Mouse (Mus musculus) hematopoietic stem cell, adult 5-6 weeks (primary cell): ENCODE results near the gene E130114P18Rik. TPM values are rescaled to one million over a fixed set of nuclear protein-coding genes. Genes with fewer than 3 reads are reported as not detected.

Source experiments
- ATAC-seq, 2 experiments: fragments of 125-278 bp in 1 of 2; replicated peaks in 1 of 2; 2 replicates each; pipeline ENCODE4 v1.8.0; 2016 to 2017; ENCODE audit warnings: inconsistent platforms in 2 of 2, mild to moderate bottlenecking in 2 of 2, moderate number of reproducible peaks in 2 of 2, low read depth in 1 of 2, moderate TSS enrichment in 1 of 2; ENCODE audit not compliant: low FRiP score in 2 of 2, poor library complexity in 2 of 2, severe bottlenecking in 2 of 2, insufficient read depth in 1 of 2, low TSS enrichment in 1 of 2
- total RNA-seq: library from RNA; stranded (forward); fragments of 172-1452, 232-1000 nt; gene quantifications from 2 replicates; pipeline ENCODE4 v1.2.3, GENCODE M21; 2017

Gene E130114P18Rik
- total RNA-seq, 1 experiment from 2014 or later = not detected

DNA sequence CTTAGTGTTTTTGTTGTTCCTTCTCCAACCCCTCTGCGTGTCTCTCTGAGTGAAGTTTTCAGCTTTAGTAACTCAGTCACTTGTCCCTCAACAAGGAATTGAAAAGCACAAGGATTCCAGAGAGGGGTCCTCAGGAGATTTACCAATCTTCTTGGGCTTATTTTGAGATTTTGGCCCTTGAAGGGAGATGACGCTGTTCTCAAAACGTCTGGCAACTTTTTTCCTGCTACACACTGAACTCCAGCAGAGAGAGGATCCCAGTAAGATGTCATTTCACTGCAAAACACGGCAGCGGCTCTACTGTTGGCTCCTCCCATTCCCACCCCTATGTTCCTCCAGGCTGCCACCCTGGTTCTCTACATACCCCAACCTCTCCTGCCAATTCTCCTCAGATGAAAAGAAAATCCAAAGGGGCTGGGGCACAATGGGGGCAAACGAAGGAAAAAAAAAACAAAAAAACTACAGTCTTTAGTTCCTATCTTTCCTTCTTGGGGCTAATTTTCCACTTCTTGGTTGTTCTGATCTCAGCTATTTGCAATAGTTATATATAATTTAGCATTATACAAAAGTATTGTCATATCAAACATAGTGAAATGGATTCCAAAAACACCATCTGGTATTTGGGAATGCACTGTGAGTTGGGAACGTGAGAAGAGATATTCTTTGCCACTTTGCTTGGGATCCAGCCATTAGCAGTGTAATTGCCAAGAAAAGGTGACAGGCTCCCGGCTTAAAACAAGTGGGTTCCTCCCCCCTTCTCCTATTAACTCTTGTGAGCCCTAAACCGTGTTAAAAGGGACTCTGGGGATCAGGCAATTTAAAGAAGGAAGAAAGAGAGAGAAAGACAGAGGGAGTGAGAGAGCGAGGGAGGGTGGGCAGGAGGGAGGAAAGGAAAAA is 167.8 kb downstream of the E130114P18Rik start:
- ATAC-seq = no peak

DNA sequence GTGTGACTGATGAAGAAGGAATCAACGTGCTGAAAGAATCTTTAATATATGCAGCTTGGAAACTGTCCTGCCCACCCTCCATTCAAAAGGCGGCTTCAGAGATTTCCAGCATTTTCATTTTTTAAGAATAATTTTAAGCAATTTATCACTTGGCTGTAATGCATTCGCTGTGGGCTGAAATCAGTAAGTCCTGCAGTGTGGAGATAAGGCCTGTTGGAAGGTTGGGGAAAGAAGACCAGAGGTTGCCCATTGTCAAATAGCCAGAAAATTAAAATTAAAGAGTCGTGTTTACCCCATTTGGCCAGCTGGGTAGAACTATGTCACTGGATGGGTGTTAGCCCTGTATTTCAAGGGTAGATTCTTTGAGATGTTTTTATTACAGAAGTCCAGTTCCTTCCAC is 168.5 kb downstream of the E130114P18Rik start:
- no peak for ATAC-seq

DNA sequence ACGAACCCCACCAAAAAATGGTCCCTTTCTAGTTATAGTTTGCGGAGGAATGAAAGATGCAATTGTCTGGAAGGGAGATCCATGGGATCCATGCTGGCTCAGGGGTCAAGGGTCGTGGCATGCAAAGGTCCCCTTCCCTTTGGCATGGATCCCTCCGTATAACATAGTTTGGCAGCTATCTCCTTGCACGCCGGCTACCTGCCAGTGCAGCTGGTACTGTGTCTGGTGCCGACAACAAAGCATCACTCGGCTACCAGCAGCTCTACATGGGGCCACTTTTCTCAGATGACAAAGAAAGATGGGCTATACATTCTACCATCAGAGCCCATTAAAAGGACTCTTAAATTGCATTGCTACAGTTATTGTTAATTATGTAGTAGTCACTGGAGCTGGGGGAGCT is 169.2 kb downstream of the E130114P18Rik start:
- no peak for ATAC-seq

DNA sequence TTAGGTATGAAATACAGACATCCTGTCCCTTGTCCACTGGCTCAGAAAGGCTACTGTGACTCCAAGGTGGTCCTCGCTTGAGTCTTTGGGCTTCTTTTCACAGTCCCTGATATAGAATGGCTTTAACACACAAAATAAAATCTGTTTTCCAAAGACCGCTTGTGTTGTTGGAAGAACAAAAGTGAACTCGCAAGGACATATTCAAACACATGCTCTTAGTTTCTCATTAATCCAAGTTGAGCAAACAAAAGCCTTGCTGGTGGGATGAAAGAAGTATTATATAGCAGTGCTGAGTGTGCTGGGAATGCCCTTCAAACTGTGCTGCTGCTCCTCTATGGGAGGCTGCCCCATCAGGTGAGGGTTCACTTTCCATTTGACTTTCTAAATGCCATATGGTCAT is 169.7 kb downstream of the E130114P18Rik start:
- no peak for ATAC-seq

DNA sequence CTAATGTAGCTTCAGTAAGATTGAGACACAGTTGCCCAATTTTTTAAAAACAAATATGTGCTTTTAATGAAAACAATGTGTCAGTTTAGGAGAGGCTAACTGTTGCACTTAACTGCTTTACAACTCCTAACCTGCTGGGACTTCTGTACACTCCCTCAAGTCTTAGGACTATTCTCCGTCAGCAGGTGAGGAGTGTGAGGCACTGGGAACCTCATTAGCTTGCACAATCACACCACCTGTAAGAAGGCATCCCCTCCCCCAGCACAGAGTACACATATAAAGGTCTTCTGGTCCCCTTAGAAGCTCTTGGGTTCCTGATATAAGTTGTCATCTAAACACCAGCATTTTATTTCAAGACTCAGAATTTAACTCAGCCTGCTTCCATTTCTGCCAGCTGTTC is 170.7 kb downstream of the E130114P18Rik start:
- no peak for ATAC-seq

DNA sequence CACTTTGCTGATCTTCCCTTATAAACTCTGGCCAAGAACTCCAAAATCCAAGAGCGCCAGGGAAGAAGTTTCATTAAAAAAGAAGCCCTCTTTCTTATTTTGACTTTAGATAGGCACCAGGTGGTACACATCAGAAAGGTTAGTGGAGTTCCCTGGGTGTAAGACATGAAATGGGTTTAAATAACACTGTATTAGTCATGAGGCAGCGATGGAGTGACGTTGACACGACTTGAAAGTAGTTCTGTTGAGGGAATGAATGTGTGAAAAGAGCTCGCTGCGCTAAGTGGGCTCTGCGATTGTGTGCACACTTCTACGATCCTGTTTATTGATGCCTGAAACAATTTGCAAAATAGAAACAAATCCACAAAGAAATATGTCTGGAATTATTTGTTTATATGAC is 171.4 kb downstream of the E130114P18Rik start:
- no peak for ATAC-seq

DNA sequence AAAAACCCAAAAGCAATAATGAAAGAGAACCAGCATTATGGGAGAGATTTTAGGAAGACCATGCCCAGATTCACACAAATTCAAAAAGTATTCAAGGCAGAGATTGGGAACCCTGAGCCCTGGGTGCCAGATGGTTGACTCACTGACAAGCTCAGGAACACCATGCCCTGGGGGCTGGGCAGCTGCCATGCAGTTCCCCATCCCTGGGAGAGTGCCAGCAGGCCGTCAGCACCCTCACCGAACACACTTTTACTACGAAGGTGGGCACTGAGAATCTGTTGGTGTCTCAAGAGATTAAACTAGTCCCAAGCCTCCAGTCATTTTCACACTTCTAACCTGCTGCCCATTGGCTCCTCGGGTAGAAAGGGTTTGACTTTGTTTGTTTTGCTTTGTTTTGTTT is 175.3 kb downstream of the E130114P18Rik start:
- ATAC-seq = no peak; a peak in 1 of 4 replicates

DNA sequence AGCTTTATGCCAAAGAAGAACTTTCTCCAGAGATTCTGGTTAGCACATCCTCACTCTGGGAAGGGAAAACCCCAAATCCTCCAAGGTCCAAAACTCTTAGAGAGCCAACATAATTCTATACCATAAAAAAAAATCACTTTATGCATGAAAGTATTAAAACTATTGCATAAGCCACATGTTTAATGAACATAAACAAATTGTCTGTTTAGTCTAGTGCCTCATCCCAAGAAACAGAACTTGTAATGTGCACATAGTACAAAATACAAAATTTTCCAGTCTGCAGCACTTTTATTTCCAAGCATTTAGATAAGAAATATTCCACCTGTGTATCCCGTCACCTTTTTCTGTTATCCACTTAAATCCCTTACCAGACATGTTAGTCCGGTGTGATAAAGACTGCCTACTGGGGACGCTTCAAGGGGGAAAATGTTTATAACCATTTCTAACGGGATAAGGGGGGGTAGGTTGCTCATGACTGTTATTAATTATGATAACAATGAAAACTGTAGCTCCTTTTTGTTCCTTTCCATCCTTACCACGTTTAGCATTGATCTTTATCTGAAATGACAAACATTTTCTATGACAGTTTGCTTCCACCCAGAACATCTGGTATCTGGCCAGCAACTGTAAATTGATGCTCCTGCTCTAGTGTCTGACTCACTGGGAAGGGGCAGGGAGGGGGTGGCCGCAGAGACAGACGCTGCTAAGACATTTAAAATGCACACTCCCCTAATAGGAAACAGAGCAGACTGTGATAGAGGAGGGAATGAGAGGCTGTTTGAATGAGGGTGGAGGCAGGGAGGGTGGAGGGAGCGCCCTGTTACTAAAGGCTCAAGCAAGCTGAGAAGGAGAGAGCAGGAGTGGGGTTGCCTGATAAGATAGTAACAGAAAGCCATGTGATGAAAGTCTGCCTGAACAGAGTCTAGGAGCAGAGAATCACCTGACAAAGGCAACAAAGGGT is 176.7 kb downstream of the E130114P18Rik start:
- peak in 1 of 2 experiments; percentile 24; a peak in 2 of 4 replicates for ATAC-seq

DNA sequence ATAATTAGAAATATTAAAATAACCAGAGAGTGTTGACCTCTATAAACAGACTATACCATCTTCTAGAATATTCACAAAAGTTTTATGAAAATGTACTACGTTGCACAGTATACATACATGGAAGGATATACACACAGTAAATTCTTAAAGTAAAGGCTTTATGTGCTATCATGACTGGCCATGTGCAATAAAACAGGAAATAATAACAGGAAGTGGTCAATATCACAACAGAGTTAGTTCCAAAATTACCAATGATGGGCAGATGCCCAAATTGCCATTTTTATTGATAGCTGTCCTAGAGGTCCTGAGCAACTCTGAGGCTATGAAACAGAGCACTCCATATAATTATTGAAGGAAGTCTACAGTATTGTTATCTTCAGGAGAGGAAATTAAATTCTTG is 180.4 kb downstream of the E130114P18Rik start:
- ATAC-seq = no peak

DNA sequence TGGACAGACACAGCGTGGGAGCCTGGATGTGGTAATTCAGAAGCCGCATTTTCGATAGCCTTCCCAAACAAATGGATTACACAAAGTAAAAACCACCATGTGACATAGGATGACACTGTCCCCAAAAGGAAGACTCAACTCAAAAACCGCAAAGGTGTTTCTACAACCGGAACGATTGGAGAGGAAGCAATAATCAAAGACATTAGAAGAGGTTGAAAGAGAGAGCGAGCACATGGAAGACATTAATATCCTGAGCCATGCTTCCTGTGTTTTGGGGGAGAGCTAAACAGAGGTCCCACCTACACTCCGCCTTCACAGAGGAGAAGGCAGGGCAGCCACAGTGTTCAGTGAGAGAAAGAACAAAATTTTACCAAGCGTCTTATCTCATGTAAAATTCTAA is 181.5 kb downstream of the E130114P18Rik start:
- no peak for ATAC-seq

DNA sequence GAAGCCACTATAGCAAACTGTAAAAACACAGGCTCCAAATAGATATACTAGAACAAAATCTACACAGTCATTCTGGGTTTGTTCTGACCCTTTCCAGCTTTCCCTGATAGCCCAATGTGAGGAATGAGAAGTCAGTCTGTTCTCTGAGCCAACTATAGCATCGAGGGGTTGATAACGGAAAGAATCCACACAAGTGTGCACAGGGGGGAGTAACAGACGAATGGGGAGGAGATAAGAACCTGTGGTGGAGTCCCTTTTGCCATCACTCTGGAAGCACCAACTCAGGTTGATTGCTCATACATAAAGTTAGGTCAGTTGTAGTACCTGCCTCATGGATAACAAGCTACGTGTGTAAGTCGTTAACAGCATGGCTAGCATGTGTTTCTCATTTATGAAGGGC is 184.0 kb downstream of the E130114P18Rik start:
- ATAC-seq = no peak

DNA sequence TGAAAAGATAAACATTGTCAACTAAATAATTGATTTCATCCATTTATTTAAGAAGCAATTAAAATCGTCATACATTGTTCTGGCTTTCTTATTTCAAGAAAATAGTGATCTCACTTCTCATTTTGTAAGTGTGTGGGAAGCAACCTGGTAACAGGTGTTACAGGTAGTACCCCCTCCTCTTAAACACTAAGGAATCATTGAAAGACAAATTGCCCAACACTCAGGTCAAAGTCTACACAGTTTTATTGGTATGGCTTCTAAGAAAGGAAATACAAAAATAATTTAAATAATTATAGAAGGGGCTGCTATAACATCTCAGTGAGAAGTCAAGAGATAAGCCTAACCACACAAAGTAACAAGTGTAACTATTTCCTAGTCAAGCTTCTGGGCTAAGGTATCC is 188.1 kb downstream of the E130114P18Rik start:
- no peak for ATAC-seq

DNA sequence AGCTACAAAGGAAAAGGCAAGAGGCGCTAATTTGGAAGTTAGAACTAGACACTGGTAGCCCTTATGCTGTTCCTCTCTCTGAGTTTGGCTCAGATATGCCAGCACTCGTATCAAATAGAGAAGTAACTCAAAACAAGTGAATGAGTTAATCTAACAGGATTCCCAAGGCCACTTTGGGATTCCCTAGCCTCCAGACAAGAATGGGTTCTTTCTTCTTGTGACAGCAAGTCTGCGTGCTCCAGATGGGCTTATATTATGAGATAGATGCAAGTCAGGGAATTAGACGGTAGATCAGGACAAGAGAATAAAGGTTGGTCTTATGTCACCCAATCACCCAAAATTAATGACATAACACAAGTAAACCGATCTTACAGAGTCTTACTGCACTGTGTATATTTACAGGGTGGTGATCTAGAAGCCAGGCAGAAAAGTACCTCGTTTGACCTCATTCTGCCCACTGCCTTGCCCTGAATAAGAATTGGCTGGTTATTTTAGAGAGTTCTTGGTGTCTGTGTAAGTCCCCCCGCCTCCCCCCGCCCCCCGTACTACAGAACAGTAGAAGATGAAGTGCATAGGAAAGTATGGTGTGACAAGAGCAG is 190.4 kb downstream of the E130114P18Rik start:
- ATAC-seq = peak in 1 of 2 experiments; percentile 33; a peak in 2 of 4 replicates

DNA sequence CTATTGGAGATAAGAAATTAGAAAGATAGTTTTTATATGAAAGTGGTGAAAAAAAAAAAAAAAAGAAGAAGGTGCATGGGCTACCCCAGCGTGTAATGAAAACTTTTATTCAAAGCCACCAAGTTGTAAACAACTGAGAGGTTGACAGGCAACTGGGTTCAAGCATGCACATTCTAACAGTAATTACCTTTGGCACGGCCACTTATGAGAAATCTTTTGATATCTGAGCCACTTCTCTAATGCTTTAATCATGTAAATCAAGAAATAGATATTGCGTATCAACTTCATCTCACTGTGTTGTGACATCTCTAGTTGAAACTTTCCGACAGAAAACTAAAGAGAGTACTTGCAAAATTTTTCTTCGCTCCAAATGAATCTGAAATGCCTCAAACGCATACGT is 192.7 kb downstream of the E130114P18Rik start:
- no peak for ATAC-seq

DNA sequence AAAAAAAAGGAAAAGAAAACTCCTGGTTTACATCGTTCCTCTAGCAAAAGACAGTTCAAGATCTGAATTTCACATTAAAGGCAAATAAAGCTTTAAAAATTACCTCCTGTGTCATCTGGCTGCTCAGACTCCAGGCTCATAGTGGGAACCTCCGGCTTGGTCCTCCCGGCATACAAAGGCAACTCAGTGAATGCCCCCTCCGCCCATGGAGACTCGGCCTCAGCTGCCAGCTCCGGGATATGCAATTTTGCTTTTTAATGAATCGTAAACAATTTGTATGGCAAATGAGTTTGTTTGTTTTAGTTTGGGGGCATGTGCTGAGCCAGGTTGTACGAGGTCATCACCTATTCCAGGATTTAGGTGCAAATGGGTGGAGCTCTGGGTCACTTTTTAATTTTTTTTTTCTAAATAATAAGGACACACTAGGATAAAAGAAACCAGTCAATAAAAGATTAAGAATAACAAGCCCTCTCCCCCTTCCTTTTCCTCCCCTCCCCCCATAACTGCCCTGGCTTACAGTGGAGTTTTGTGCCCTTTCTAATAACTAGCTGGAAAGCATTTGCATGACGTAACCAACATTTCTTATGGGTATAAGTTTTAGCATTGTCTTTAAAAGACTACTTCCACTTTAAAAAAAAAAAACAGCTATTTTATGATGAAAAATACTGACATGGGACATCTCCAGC is 193.3 kb downstream of the E130114P18Rik start:
- ATAC-seq = no peak

DNA sequence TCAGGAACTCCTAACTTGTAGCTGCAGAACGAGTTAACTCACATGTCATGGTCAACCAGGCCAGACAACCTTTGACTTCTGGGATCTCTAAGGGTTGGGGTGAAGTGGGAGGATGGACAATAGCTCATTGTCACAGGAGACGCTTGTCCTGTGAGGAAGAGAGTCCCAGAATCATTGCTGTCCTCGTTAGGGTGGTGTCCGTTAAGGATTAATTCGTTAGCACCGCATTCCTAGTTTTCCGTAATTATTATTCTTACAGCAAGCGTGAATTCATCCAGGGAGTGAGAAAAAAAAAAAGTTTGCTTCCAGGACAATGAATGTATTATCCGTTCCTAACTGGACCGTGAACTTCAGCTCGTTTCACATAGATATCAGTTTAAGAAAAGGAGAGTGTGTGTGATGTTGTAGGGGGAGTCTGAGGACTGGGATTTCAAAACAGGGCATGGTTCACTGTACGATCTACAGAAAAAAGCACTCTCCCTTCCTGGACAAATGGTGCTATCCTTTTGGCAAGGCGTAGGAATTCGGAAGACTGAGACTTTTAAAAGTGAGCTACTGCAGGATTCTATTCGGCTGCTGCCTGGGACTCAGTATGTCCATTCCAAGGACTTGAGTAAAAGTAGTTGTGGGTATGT is 195.0 kb downstream of the E130114P18Rik start:
- ATAC-seq = no peak

DNA sequence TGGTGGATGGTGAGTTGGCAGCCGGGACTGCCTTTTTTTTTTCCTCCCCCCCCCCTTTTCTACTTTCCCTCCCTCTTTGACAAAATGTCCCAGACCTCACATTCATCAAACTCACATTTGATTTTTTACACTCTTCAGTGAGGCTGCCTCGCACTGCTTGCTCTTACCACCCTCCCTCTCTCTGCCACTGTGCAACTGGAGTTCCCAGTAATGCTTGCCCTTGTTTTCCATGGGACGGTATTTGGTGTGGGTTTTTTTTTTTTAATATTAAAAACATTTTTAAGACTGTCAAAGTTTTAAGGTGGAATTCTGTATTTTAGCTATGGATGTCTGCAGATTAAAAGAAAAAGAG is 195.8 kb downstream of the E130114P18Rik start:
- ATAC-seq = no peak
